Mouse (Mus musculus) hindbrain, embryonic 14.5 days (tissue): ENCODE data around the gene Rbms3. TPM values are rescaled to one million over a fixed set of nuclear protein-coding genes. Genes with fewer than 3 reads are reported as not detected.

Source experiments
- ATAC-seq: fragments of 200-750 bp; cut with Nextera tagmentation; 2 replicates; pipeline ENCODE4 v1.8.0; 2017; ENCODE audit warnings: moderate number of reproducible peaks, mild to moderate bottlenecking, moderate TSS enrichment, moderate library complexity; ENCODE audit not compliant: low FRiP score
- DNase-seq: peaks from one replicate; pipeline ENCODE4 v3.0.0-alpha.2; 2015; ENCODE audit warnings: low spot score
- H3K27ac ChIP-seq: fragments of 300-500 bp; sonication (generic); 2 replicates; pipeline ENCODE4 v1.5.1; 2014; ENCODE audit warnings: mild to moderate bottlenecking, moderate library complexity
- H3K27me3 ChIP-seq: fragments of 300-500 bp; sonication (generic); 2 replicates; pipeline ENCODE4 v1.6.1; 2014; ENCODE audit warnings: mild to moderate bottlenecking, low read length, mixed read lengths; ENCODE audit not compliant: control insufficient read depth, insufficient read depth
- H3K36me3 ChIP-seq: fragments of 300-500 bp; sonication (generic); replicated peaks from 2 replicates; pipeline ENCODE4 v1.6.1; 2014; ENCODE audit not compliant: control insufficient read depth, insufficient read depth
- H3K4me1 ChIP-seq: fragments of 300-500 bp; sonication (generic); replicated peaks from 2 replicates; pipeline ENCODE4 v1.6.1; 2014; ENCODE audit warnings: antibody characterized with exemption, low read length, mixed read lengths; ENCODE audit not compliant: control insufficient read depth, insufficient read depth
- H3K4me2 ChIP-seq: fragments of 300-500 bp; sonication (generic); replicated peaks from 2 replicates; pipeline ENCODE4 v1.6.1; 2014; ENCODE audit warnings: mild to moderate bottlenecking, moderate library complexity
- H3K4me3 ChIP-seq: fragments of 300-500 bp; sonication (generic); replicated peaks from 2 replicates; pipeline ENCODE4 v1.5.1; 2014; ENCODE audit warnings: mild to moderate bottlenecking, low read length
- H3K9ac ChIP-seq: fragments of 300-500 bp; sonication (generic); 2 replicates; pipeline ENCODE4 v1.6.1; 2014
- H3K9me3 ChIP-seq: fragments of 300-500 bp; sonication (generic); 2 replicates; pipeline ENCODE4 v1.6.1; 2016; ENCODE audit warnings: low read length; ENCODE audit not compliant: control insufficient read depth
- WGBS: fragments of 180-500 bp; shearing (Covaris S2); extraction: QIAGEN DNeasy Blood & Tissue Kit; methylation state at CpG from one replicate; pipeline ENCODE4 v1.1.7; 2014; 5-methylcytosine and 5-hydroxymethylcytosine counted together
- polyA plus RNA-seq: library from polyadenylated mRNA; unstranded; fragments of >200 nt; fragmentation: Nextera tagmentation; extraction: Ambion mirVana; gene quantifications from 2 replicates; pipeline ENCODE4 v1.2.1, GENCODE M21; 2014

Rbms3 gene
- polyA plus RNA-seq, 1 experiment from 2014 or later, result 83.7 TPM

DNA sequence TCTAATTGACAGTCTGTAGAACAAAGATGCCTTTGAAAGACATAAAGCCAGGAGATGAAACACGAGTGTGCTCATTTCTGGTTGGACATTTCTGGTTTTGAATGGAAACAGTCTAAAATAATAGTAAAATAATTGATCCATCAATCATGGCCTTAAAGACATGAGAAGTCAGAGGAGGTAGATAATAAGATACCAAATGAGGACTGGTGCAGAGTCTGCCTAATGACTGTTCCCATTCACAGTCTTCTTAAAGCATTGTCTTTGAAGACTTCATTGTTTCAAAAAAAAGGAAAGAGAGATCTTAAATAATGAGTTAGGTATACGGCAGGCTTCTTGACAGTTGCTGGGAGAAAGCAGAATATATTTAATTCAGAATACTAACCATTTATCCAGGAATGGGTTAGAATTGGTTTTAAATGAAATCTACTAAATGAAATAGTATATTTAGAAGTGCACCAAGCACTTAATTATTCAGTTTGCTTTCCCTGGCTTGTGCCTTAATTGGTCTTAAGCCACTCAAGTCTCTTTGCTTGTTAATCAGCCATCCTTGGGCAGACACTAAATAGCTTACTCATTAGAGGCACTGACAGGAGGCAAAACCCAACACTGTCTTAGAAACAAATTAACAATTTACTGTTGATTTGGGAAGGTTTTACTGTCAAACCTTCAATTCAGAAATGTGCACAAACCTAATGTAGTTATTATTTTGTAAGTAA lies 834.3 kb downstream of the Rbms3 start:
- no peaks in the 10 kb centered on the region for H3K4me1 ChIP-seq
- no peak for ATAC-seq
- WGBS, result 28% methylated on average over 2 of the region's 2 CpGs
- H3K27ac ChIP-seq, result no peak overlapping the region
- H3K36me3 ChIP-seq, result no peaks in the 10 kb centered on the region
- H3K9me3 ChIP-seq, result no peaks in the 10 kb centered on the region
- no peak overlapping the region for H3K4me2 ChIP-seq
- no peak overlapping the region for H3K4me3 ChIP-seq
- H3K27me3 ChIP-seq, result no peaks in the 10 kb centered on the region
- DNase-seq, result no peak
- no peak overlapping the region for H3K9ac ChIP-seq

DNA sequence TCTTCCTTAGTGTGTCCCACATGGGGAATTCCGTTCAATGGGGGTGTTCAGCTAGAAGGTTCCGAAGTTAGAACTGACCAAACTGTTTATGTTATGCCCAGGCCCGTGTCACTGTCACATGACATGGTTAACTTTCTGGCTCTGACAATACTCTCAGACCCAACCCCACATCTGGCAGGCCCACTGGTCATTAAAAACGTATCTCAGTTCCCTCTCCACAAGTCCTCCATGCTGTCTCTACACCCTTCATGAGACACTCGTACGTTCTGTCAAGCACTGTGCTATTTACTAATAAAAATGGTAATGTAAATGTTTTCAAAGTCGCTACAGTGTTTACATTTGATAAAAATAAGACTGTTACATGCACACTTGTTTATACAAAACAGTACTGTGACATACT lies 837.9 kb downstream of the Rbms3 start:
- Histone ChIP-seq H3K27me3 (no peaks in the 10 kb centered on the region), H3K4me1 (no peaks in the 10 kb centered on the region; the same call in 1 of the 2 replicates), H3K9ac (no peak overlapping the region), H3K4me2 (no peak overlapping the region), H3K9me3 (no peaks in the 10 kb centered on the region), H3K4me3 (no peak overlapping the region), H3K36me3 (no peaks in the 10 kb centered on the region), H3K27ac (no peak overlapping the region)
- ATAC-seq (no peak), DNase-seq (no peak)
- WGBS, result 86% methylated on average over 7 of the region's 7 CpGs

DNA sequence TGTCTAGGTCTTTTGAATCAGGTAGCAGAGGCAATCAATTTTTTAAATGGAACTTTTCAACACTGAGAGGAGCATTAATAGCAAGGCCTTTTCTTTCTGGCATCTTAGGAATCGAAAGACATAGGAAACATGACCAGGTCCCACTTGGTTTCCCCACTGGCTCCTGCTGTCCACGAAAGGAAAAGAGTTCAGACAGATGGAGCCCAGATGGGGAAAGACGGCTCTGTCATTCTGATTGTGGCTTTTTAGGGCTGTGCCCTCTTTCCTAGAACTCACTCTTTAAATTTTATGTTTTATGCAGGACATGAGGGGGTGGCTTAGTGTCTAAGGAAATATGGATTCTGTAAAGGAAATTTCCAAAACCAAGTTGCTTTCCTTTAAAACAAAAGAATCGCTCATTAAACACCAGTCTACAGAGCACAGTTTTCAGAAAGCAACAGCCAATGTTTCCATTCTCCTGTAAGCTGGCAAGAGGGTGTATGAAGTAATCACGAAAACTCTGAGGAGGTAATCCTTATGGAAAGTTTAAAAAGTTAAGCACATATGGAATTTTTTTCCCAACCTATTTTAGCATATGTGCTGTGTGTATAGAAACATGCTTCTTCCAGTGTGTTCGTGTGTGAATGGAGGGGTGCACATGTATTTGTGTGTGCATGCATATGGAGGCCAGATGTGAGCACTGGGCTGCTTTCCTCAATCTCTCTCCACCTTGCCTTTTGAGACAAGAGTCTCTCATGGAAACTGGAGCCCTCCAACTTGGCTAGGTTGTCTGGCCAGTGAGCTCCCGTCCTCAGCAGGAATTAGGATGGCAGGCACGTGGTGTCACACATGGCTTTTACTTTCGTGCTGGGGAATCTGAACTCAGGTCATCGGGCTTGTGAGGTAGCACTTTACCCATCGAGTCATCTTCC lies 843.3 kb downstream of the Rbms3 start:
- no peak overlapping the region for H3K4me2 ChIP-seq
- no peaks in the 10 kb centered on the region for H3K27me3 ChIP-seq
- no peaks in the 10 kb centered on the region for H3K36me3 ChIP-seq
- no peak for DNase-seq
- no peaks in the 10 kb centered on the region for H3K9me3 ChIP-seq
- no peak overlapping the region for H3K27ac ChIP-seq
- 82% methylated on average over 11 of the region's 11 CpGs for WGBS
- H3K4me1 ChIP-seq, result no peaks in the 10 kb centered on the region; the same call in 1 of the 2 replicates
- ATAC-seq, result no peak
- H3K9ac ChIP-seq, result no peak overlapping the region
- no peak overlapping the region for H3K4me3 ChIP-seq

DNA sequence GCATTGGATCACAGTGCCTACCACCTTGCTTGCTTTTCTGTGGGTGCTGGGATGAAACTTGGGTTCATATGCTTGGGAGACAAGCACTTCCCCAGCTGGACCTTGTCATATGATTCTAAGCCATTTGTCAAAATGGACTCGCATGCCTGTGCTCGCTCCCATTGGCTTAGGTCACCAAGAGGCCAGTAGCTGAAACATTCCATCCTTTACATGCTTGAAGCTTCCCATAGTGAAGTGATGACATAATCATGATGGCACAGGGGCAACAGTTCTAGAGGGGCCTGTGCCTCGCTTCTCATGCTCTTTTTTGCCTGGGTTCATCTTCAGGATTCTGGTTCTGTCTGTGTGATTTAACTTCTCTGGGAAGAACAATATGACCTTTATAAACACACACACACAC lies 857.9 kb downstream of the Rbms3 start:
- H3K4me3 ChIP-seq, result no peak overlapping the region
- H3K9me3 ChIP-seq, result no peaks in the 10 kb centered on the region
- peaks cover 3% of the 10 kb centered on the region; the same call in 1 of the 2 replicates for H3K4me1 ChIP-seq
- H3K9ac ChIP-seq, result no peak overlapping the region
- H3K27me3 ChIP-seq, result no peaks in the 10 kb centered on the region
- H3K36me3 ChIP-seq, result no peaks in the 10 kb centered on the region
- H3K27ac ChIP-seq, result no peak overlapping the region
- 66% methylated on average over 3 of the region's 3 CpGs for WGBS
- no peak for ATAC-seq
- H3K4me2 ChIP-seq, result no peak overlapping the region
- DNase-seq, result no peak

DNA sequence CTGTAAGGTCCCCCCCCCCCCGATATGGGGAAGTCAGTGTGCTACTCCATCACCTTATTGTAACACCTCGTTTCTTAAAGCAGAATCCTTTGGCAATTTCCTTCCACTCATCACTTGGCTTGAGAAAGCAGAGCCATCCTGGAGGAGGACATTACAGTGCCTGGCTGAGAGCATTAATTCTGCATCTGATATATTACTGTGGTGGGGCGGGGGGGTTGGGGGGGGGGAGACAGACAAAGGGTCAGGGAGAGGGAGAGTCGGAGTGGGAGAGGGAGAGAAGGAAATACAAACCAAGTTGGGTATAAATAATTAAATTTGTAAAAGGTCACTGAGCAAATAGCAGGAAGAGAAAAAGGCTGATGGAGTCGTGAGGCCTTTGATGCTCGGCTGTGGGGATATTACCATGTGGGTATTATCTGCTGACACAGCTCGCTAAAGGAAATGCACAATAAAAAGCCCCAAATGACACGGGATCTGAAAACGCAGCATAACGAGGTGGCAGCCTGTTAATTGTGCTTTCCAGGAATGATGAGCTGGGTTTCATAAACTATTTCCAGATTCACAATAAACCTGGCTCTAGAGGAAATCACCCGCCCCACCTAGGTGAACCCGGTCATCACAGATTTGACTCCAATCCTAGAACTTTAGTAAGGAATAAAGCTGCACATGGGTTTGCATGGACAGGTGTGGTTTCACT lies 860.2 kb downstream of the Rbms3 start:
- DNase-seq, result no peak
- Histone ChIP-seq H3K9me3 (no peaks in the 10 kb centered on the region), H3K36me3 (no peaks in the 10 kb centered on the region), H3K27ac (peak overlapping the region; percentile 66), H3K4me2 (no peak overlapping the region), H3K27me3 (no peaks in the 10 kb centered on the region), H3K4me3 (no peak overlapping the region), H3K9ac (no peak overlapping the region), H3K4me1 (peaks cover 3% of the 10 kb centered on the region; the same call in 1 of the 2 replicates)
- ATAC-seq, result no peak
- WGBS, result 41% methylated on average over 12 of the region's 12 CpGs

DNA sequence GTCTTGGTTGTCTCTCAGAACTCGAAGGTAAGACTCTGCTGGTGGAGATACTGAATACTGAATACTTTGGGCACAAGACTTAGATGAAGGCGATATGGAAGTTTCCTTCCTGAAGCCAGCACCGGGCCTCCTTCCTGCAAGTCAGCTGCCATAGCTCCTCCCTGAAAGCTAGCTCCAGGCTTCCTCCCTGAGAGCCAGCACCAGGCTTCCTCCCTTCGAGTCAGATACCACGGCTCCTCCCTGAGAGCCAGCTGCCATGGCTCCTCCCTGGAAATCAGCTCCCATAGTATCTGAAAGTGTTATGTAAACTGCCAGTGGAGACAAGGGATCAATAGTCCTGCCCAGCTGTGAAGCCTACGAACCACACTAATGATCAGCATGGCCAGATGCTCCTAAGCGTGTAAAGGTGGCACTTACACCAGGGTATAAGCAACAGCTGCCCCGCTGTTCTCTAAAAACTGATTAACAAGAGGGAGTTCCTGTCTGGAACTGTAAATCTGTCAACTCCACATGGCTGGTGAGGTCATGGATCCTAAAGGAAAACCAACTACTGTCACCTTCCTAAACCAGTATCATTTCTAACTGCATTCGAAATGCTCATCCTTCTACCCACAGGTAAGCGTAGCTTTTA lies 867.2 kb downstream of the Rbms3 start:
- no peak overlapping the region for H3K4me2 ChIP-seq
- no peaks in the 10 kb centered on the region for H3K27me3 ChIP-seq
- no peak for DNase-seq
- no peak overlapping the region for H3K27ac ChIP-seq
- H3K36me3 ChIP-seq, result no peaks in the 10 kb centered on the region
- H3K4me1 ChIP-seq, result no peaks in the 10 kb centered on the region
- no peak for ATAC-seq
- no peak overlapping the region for H3K9ac ChIP-seq
- H3K9me3 ChIP-seq, result no peaks in the 10 kb centered on the region
- WGBS, result 72% methylated on average over 10 of the region's 10 CpGs
- no peak overlapping the region for H3K4me3 ChIP-seq

DNA sequence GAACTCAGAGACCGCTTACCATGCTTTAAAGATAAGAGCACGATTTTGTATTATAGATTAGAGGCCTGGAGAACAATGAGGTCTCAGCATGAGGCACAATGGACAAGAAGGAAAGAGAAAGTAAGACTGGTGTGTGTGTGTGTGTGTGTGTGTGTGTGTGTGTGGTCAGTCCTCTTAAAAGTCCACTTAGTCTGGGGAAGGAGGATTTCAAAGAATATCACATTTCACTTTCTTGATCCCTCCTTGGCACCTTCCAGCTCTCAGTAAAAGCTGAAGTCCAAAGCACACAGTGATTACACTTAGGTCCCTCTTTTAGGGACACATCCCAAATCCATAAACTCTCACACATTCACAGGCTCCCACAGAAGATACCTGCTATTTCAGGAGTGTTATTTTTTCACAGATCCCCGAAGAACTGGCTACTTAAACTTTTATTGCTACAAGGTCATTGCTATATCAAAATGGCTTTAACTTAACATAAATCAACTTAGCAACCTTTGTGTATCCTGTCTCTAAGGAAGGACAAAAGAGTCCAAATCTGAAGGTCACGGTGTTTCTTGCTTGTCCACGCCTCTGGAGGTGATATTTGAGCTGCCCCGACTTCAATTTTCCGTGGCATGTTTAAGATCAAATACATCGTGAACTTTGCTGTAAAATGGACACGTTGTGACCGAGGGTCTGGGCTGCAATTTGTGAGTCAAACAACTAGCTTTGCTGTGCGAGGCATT lies 880.7 kb downstream of the Rbms3 start:
- Histone ChIP-seq H3K4me3 (no peak overlapping the region), H3K4me1 (no peaks in the 10 kb centered on the region), H3K4me2 (no peak overlapping the region), H3K36me3 (no peaks in the 10 kb centered on the region), H3K27me3 (no peaks in the 10 kb centered on the region), H3K9ac (no peak overlapping the region), H3K27ac (no peak overlapping the region), H3K9me3 (no peaks in the 10 kb centered on the region)
- WGBS, result 25% methylated on average over 11 of the region's 11 CpGs
- ATAC-seq (no peak), DNase-seq (no peak)

DNA sequence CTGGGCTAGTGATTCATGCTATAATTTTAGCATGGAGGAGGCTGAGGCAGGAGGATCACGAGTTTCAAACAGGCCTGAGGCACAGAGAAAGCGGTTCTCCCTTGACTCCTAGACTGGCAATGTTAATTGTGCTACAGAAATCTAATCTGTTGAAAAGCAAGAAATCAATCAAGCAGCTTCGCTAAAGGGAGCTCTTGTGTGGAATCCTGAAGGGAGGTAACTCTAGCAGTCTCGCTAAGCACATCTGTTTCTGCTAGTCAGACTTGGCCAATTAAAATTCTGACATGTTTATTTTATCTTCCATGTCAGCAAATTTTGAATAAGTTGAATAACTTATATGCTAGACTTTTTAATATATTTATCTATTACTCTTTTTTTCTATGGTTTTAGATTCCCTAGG lies 881.4 kb downstream of the Rbms3 start:
- Histone ChIP-seq H3K27ac (no peak overlapping the region), H3K9ac (no peak overlapping the region), H3K36me3 (no peaks in the 10 kb centered on the region), H3K4me3 (no peak overlapping the region), H3K27me3 (no peaks in the 10 kb centered on the region), H3K4me1 (no peaks in the 10 kb centered on the region), H3K9me3 (no peaks in the 10 kb centered on the region), H3K4me2 (no peak overlapping the region)
- ATAC-seq, result no peak
- no peak for DNase-seq
- 48% methylated on average over 4 of the region's 4 CpGs for WGBS
